Mouse (Mus musculus) inflammation-experienced regulatory T-cells, adult 16 weeks (primary cell): ENCODE results near the gene Vmn1r143. TPM values are rescaled to one million over a fixed set of nuclear protein-coding genes. Genes with fewer than 3 reads are reported as not detected.

Experiments
- polyA plus RNA-seq: library from polyadenylated mRNA; unstranded; fragments of 100-300 nt; shearing (Covaris generic); gene quantifications from one replicate; pipeline ENCODE4 v1.2.1, GENCODE M21; 2017

Gene Vmn1r143
- not detected for polyA plus RNA-seq

DNA sequence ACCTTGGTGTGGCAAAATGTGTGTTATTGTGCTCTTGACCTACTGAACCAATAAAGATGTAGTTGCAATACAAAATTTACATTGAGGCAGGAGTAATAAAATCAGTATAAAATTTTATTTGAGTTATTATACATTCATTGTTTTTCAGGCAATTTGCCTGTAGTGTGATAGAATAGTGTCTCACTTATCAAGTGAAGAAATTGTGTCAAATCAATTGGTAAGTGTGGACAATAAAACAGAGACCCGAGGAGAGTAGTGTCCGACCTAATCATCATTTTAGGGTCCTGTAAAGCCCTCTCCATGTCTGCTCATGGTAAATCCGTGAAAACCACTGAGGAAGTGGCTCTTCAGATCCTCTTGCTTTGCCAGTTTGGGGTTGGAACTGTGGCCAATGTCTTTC lies at the start of gene Vmn1r143:
Vmn1r143 (plus strand) TSS at position 301 of the 400 bp plus-strand sequence.

DNA sequence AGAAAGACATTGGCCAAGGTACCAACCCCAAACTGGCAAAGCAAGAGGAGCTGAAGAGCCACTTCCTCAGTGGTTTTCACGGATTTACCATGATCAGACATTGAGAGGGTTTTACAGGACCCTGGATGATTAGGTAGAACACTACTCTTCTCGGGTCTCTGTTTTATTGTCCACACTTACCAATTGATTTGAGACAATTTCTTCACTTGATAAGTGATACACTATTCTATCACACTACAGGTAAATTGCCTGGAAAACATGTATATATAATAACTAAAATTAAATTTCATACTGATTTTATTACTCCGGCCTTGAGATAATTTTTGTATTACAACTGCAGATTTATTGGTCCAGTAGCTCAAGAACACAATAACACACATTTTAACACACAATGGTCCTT lies 25.2 kb upstream of the Vmn1r143 start, which contains the start of gene Vmn1r142:
Vmn1r142 (minus strand) TSS at position 101 of the 400 bp plus-strand sequence.

DNA sequence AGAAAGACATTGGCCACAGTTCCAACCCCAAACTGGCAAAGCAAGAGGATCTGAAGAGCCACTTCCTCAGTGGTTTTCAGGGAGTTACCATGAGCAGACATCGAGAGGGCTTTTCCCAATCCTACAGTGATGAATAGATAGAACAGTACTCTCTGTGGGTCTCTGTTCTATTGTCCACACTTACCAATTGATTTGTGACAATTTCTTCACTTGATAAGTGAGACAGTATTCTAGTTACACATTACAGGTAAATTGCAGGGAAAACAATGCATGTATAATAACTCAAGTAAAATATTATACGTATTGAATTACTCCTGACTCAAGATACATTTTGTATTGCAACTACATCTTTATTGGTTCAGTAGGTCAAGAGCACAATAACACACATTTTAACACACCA lies 12.0 kb downstream of the Vmn1r143 start, which contains the start of gene Gm8653:
Gm8653 (minus strand) TSS at position 101 of the 400 bp plus-strand sequence.

DNA sequence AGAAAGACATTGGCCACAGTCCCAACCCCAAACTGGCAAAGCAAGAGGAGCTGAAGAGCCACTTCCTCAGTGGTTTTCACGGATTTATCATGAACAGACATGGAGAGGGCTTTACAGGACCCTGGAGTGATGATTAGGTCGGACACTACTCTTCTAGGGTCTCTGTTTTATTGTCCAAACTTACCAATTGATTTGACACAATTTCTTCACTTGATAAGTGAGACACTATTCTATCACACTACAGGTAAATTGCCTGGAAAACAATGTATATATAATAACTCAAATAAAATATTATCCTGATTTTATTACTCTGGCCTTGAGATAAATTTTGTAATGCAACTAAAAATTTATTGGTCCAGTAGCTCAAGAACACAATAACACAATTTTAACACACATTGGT lies 40.2 kb downstream of the Vmn1r143 start, which contains the start of gene Gm8453:
Gm8453 (minus strand) TSS at position 101 of the 400 bp plus-strand sequence.

Other genes with a start within 250 kb of the Vmn1r143 start
- gene Vmn1r137, start 194.8 kb upstream of the Vmn1r143 start, polyA plus RNA-seq = not detected
- gene Vmn1r138, start 160.5 kb upstream of the Vmn1r143 start, polyA plus RNA-seq = not detected
- not detected for gene Gm6176, start 133.1 kb upstream of the Vmn1r143 start, polyA plus RNA-seq
- gene Vmn1r139, start 120.3 kb upstream of the Vmn1r143 start, polyA plus RNA-seq = not detected
- not detected for gene Gm16451, start 71.1 kb upstream of the Vmn1r143 start, polyA plus RNA-seq
- not detected for gene Gm10666, start 54.6 kb upstream of the Vmn1r143 start, polyA plus RNA-seq
- not detected for gene Vmn1r142, start 25.3 kb upstream of the Vmn1r143 start, polyA plus RNA-seq
- not detected for gene Gm8653, start 11.9 kb downstream of the Vmn1r143 start, polyA plus RNA-seq
- gene Gm8453, start 40.1 kb downstream of the Vmn1r143 start, polyA plus RNA-seq = not detected
- not detected for gene Gm4187, start 140.3 kb downstream of the Vmn1r143 start, polyA plus RNA-seq
- not detected for gene Gm8660, start 181.7 kb downstream of the Vmn1r143 start, polyA plus RNA-seq
- gene Vmn1r148, start 224.2 kb downstream of the Vmn1r143 start, polyA plus RNA-seq = not detected
- gene Vmn1r149, start 248.9 kb downstream of the Vmn1r143 start, polyA plus RNA-seq = not detected